Mouse (Mus musculus): Measurements from ENCODE around the gene Gng8.

Gng8 gene

DNA sequence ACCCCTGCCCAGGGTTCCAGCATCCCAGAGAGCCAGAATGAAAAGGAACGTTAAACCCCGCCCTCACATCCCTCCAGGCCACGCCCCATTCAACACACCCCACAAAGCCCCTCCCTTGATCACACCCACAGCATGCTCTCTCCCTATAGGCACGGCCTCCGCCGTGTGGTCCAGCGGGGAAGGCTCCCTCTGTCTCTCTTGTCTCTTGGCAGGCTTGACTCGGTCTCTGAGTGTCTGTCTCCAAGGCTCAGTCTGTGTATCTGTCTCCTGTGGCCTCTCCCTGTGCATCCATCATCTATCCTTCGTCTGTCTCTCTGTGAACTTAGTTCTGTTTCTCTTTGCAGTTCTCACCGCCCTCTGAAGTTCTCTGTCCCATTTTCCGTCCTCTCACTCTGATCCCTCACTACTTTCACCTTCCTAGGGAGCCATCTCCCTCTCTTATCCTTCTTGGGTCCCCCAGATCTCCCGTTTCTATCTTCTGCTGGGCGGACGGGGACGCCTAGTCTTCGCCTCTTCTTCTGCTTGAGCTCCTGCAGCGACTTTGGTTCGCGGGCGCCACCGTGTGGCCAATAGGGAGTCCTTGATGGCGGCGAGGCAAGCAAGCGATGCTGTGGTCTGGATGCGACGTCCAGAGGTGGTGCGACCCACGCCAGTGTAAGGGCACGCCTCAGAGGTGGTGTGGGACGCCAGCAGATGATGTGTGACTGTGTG is at the start of gene Gng8:
TSS of gene Gng8 (plus strand) at position 146 of the 711 bp plus-strand sequence.
- DNase-seq: peak; percentile 93 to 95

DNA sequence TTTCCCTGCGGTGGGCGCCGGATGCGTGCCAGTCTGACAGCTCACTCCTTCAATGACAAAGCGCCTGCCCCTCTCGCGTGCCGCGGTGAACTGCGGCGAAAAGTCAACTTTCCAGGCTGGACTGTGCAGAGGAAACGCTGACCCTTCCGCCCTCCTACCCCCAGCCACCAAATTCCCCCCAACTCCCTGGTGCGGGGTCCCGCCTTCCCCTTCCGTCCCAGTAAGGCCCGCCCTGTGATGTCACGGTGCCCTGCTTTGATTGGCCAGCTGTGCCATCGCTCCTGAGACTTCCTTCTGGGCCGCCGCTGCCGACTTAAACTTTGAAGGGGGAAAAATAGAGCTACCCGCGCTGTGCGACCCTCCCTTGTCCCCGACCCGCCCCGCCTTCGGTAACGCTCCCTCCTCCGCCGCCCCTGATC is 48.9 kb upstream of the Gng8 start, which contains the start of gene Prkd2:
TSS of gene Prkd2 (plus strand) at position 258 of the 419 bp plus-strand sequence.
- DNase-seq: peak; percentile 96

DNA sequence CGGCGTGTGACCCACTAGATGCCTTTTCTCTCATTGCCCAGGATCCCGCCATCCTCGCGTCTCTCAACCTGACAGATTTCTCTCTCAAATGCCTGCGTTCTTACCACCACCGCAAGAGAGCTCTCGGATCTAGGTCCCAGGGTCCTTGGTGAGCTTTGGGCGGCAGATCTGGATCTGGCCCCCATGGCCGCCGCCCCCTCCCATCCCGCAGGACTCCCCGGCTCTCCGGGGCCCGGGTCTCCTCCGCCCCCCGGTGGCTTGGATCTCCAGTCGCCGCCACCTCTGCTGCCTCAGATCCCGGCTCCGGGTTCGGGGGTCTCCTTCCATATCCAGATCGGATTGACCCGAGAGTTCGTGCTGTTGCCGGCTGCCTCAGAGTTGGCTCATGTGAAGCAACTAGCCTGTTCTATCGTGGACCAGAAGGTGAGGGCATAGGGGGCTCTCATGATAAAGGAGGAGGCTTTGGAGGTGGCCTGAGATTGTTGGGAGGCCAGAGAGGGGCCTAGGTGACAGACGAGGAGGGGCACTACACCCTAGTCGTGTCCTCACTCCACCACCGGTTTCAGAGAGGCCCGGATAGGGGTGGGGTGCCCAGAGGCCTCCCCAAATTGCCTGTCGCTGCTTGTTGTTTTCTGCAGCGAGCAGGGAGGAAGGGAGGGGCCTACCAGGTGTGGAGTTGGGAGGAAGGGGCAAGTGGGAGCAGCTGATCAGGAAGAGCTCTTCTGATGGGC is 48.0 kb upstream of the Gng8 start:
- DNase-seq: peak; percentile 34 to 51

DNA sequence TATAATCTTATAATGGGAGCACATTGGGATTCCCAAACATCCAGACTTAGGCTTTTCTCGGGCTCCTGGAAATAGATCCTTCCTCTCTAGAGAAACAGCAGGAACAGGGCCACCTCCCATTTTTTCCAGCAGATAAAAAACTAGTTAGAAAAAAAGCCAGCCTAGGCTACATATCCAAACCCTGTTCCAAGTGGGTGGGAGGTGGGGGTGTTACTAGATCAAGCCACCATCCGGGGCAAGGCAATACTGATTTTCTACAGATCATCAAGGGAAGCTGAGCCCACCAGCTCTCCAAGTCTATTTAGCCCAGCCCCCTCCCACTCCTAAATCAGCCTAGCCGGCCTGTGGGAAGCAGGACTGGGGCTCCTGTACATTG is 46.9 kb upstream of the Gng8 start:
- DNase-seq: peak in 1 of 2 experiments; percentile 23

DNA sequence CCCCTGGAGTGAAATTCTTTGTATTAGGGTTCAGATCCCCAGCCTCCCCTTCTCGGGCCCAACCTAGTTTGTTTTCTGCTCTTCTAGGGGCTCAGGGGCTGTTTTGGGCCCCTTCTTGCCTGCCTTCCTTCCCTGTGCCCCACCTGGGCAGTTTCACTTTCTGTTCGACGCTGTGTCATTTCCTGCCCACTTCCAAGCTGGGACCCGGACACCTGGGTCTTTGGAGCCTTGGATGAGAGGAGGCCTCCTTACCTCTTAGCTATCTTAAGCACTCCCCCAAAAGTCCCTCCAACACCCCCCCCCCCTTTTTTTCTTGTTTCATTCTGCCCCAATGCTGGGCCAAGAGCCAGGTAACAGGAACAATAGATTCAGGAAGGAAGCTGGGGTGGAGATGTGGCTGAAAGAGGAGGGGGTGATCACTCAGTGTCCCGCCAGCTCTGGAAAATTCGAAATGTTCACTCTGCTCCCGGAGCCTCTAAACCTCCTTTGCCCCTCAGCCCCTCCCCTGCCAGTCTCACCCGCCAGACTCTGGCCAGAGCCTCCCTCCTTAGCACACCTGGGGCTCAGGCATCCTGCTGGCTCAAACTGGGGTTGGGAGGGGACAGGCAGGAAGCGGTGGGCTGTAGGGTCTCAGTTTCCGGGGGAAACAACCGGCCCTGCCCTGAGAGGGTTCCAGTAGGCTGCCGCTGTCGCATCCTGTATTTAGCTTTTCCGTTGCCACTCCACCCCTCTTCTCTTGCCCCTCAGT is 46.3 kb upstream of the Gng8 start:
- peak; percentile 49 to 67 for DNase-seq

DNA sequence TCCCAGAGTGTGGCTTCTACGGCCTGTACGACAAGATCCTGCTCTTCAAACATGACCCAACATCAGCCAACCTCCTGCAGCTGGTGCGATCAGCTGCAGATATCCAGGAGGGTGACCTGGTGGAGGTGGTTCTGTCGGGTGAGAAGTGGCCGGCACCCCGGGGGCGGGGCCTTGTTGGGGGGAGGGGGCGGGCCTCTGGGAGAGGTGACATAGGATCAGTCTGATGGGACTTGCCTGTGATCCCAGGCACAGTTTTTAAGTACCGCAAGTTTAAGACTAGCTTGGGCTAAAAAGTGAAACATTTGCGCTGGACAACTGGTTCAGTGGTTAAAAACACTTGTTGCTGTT is 45.8 kb upstream of the Gng8 start:
- DNase-seq: no peak

DNA sequence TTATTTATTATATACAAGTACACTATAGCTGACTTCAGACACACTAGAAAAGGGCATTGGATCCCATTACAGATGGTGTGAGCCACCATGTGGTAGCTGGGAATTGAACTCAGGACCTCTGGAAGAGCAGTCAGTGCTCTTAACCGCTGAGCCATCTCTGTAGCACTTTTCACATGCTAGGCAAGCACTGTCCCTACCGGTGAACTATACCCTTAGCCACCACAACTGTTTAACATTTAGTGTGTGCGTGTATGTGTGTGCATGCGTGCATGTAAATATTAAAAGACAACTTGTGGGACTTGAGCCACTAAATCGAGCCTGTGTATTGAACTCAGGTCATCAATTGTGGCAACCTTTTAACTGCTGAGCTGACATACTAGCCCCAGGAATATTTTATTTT is 44.8 kb upstream of the Gng8 start:
- no peak for DNase-seq

DNA sequence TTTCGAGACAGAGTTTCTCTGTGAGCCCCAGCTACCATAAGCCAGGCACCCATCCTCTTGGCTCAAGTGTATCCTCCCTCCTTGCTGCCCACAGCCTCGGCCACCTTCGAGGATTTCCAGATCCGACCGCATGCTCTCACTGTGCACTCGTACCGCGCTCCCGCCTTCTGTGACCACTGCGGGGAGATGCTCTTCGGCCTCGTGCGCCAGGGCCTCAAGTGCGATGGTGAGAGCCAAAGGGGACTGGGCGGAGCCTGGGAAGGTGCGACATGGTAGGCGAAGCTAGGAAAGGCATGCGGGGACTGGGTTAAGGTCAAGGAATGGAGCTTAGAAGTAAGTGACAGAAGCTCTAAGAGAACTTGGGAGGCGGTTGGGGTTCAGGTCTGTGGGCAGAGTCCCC is 44.1 kb upstream of the Gng8 start:
- no peak for DNase-seq

DNA sequence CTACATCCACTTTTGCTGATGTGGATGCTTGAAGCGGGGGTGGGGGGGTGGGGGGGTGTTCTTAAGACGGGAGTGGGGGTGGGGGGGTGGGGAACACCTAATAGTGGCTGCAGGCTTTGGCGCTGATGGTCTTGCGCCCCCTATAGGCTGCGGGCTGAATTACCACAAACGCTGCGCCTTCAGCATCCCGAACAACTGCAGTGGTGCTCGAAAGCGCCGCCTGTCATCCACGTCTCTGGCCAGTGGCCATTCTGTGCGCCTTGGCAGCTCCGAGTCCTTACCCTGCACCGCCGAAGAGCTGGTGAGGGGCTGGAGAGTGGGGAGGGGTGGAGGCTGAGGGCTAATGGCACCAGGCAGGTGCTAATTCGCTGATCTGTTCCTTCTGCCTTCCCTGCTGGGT is 43.0 kb upstream of the Gng8 start:
- DNase-seq: peak; percentile 73 to 78

DNA sequence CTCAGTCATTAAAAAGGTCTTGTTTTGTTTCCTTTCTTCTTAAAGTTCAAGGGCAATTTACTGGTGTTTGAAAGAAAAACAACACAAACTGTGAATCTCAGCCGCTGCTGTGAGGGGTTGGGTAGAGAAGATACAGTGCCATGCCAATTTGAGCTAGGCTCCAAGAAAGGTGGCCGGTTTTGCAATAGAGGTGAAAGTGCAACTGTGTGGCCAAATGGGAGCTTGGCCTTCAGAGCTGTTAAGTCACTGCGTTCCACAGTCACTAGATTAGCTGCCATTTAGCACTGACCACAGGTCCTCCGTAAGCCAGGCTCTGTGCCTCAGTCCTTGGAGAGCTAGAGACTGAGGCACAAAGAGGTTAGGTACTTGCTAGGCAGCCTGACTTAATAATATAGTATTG is 40.0 kb upstream of the Gng8 start:
- no peak for DNase-seq

DNA sequence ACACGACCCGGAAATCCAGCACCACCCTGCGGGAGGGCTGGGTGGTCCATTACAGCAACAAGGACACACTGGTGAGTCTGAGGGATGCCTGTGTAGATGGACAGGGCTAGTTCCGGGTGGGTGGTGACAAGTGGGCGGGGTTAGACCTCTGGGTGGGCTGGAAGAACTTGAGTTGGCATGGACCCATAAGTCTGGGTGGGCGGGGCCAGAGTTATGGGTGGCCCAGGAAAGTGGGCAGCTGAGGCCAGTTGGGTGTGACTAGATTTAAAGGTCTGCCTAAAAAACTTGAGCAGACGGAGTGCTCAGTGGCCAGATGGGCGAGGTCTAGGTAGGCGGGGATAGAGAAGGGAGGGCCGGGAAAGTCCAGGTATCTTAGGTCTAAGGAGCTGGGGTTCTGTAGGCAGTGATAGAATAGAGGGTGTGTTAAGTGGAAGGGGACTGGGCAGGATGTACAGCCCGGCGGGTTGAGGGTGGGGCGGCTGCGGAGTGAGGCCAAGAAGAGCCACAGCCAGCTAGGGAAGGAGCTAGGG is 38.2 kb upstream of the Gng8 start:
- DNase-seq: peak; percentile 49 to 65

DNA sequence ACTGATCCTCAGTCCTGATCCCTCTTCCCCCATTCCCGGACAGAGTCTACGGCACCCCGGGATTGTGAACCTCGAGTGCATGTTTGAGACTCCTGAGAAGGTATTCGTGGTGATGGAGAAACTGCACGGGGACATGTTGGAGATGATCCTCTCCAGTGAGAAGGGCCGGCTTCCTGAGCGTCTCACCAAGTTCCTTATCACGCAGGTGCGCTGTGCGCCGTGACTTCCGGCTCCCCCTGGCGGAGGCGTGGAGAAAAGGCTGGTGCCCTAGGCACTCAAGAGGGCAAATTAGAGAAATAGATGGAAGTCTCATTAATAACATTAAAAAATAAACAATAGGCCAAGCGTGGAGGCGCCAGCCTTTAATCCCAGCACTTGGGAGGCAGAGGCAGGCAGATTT is 33.2 kb upstream of the Gng8 start:
- peak; percentile 64 to 72 for DNase-seq

DNA sequence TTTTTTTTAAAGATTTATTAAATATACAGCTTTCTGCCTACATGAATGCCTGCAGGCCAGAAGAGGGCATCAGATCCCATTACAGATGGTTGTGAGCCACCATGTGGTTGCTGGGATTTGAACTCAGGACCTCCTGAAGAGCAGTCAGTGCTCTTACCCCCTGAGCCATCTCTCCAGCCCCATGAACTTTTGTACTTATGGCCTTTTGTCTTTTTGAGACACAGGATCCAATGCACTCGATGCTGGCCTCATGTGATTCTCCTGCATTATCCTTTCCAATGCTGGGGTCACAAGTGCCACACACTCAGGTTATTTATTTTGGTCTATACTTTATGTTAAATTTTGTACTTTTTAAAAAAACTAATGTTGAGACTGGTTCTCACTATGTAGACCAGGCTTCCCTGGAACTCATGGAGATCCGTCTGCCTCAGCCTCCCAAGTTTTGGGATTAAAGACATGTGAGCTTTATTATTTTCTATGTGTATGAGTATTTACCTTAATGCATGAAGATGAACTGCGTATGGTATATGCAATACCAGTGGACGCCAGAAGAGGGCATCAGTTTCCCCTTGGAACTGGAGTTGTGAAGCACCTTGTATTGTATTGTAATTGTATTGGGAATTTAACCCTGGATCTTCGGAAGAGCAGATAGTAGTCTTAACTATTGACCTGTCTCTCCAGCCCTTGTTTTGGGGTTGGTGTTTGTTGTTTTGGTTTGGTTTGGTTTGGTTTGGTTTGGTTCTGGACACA is 31.5 kb upstream of the Gng8 start:
- peak; percentile 75 to 76 for DNase-seq

DNA sequence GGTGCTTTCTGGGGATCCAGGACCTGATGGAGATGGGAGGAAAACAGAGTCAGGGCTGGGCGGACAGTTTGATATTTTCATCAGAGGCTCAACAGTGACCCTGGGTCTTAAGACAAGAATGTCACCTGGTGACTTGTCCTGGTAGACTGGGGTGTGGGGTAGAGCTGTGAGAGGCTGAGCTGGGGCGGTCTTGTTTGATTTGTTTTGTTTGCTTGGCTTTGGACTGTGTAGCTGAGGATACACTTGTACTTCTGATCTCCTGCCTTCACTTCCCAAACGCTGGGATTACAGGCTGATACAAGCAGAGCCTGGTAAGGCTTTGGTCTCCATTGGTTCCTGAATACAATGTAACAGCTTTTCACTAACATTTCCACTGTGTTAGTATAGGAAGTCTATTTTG is 24.1 kb upstream of the Gng8 start:
- no peak for DNase-seq

DNA sequence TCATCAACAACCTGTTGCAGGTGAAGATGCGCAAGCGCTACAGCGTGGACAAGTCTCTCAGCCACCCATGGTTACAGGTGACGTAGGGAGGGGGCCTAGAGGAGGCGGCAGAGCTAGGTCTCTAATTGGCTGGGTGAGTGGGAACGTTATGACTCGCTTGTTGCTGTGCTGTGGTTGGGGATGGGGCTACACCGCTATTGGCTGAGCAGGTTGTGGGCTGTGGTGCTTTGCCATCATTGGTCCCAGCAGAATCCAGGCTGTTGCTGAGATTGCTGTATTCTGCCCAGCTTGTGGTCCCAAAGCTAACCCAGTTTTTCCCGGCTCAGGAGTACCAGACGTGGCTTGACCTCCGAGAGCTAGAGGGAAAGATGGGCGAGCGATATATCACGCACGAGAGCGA is 22.1 kb upstream of the Gng8 start:
- peak; percentile 66 to 78 for DNase-seq

DNA sequence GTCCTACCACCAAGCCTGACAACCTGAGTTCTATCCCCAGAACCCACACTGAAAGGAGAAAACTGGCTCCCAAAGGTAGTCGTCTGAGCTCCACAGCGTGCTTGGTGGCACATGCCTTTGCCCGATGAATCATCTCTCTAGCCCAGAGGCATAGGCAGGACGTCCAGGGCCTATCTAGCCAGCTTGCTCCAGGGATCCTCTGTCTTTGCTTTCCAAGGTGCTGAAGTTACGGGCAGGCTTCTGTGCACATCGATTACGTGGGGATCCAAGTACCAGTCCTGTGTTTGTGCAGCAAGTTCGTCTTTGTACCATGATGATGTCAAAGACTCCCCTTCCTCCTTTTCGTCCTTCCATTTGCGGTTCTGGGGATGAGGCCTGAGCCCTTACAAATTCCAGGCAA is 20.0 kb upstream of the Gng8 start:
- DNase-seq: no peak

DNA sequence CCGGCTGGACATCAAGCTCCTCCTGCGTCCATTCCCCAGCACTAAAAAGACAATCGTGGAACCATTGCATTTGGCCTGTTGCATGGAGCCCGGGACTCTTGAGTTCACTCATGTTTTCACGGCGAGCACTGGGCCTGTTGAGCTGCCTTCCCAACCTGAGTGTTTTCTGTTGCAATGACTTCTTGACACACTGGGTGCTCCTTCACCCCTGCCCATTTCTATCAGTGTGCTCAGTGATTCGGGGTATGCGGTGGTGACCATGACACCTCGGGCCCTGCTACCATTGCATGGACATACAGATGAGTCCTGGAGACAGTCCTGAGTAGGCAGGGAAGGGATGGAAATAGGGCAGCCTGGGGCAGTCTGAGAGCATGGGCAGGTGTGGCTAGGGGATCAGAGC is 19.1 kb upstream of the Gng8 start:
- no peak for DNase-seq

DNA sequence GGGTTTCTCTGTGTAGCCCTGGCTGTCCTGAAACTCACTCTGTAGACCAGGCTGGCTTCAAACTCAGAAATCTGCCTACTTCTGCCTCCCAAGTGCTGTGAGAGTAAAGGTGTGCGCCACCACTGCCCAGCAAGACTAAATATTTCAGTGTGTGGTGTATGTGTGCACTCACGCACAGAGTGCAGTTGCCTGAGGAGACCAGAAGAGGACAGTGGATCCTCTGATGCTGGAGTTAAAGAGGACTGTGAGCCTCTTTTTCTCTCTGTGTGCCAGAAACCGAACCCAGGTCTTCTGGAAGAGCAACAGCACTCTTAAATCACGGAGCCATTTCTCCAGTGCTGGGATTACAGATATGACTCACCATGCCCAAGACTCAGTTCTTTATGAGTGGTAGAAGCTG is 18.2 kb upstream of the Gng8 start:
- no peak for DNase-seq

DNA sequence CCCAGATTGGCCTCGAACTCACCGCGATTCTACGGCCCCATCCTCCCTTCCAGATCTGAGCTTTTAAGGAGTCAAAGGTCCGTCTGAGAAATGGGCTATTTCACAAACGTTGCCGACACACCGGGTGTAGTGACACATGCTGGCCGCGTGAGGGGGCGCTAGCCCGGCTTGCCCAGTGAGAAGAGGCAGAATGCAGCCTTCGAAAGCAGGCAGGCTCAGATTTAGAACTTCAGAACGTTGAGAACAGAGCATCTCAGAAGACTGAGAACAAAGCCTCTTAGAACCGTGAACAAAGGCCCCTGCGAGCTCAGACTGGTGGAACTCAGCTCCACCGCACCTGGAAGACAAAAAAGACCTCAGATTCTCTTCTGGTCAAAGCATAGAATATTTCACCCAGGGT is 17.4 kb upstream of the Gng8 start:
- peak; percentile 84 to 87 for DNase-seq

DNA sequence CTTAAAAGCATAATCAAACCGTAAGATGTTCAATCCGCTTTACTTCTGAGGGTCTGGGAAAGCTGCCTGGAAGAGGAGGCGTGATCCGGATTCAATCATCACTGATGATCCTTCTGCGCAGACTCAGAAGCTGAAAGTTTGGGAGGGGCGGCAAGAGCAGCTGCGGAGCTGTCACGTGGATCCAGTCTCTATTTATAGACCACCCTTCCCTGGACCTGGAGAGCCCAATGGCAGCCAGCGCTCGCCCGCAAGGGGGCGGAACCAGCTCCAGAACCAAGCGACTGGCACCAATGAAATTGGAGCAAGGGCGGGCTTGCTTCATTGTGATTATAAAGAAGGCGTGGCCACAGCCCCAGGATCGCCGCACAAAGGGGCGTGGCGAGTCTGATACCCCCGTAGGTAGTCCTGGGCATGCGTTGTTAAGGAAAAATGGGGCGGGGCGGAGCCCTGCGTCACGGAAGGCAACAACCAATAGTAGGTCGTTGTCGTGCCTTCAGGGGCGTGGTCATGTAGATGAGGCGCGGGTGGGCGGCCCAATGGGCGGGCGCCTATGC is 16.8 kb upstream of the Gng8 start:
- DNase-seq: peak; percentile 99 to 100

DNA sequence AGATGAGACGGTGACA is 16.5 kb upstream of the Gng8 start, which contains the start of gene Dact3:
TSS of gene Dact3 (plus strand) at position 8 of the 16 bp plus-strand sequence.
- no peak for DNase-seq

DNA sequence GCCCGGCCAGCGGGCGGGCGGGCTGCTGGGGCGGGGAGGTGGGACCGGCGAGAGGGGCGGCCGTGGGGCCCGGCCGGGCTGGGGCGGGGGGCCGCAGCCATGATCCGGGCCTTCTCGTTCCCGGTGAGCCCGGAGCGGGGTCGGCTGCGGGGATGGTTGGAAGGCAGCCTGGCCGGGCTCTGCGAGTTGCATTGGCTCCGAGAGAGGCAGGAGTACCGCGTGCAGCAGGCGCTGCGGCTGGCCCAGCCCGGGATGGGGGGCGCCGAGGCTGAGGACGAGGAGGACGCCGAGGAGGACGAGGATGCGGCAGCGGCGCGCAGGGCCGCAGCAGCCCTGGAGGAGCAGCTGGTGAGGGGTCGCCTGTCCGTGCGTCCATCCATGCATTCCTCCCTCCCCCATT is 16.3 kb upstream of the Gng8 start:
- DNase-seq: no peak

DNA sequence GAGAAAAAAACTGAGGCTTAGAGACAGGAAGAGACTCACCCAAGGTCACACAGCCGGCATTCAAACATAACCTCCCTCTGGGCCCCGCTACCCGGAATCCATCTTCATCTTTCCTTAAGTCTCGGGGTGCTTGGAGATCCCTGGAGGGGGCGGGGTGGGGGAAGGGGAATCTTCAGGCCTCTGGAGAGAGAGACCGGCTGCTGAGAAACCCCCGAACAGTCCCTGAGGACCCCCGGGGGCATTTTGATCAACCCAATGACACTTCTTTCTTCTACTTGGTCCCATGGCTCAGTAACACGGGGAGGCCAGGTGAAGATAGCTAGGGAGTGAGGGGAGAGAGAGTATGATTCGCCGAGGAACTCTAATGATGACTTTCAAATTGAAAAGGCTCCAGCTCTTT is 15.6 kb upstream of the Gng8 start:
- DNase-seq: no peak
